Mouse (Mus musculus) G1E (cell line): ENCODE data around the gene Tbck.

Experiments
- CTCF ChIP-seq: IDR thresholded peaks from 2 replicates; pipeline ENCODE4 v1.5.1; 2012; ENCODE audit warnings: low read depth, low read length, inconsistent platforms, mixed read lengths
- GATA1 ChIP-seq: IDR thresholded peaks from 2 replicates; pipeline ENCODE4 v1.6.1; 2012; ENCODE audit warnings: borderline replicate concordance, low read length, inconsistent platforms, mixed read lengths
- GATA2 ChIP-seq: IDR thresholded peaks from 2 replicates; pipeline ENCODE4 v1.6.1; 2012; ENCODE audit warnings: low read depth, low read length, inconsistent platforms, borderline replicate concordance
- POLR2AphosphoS5 ChIP-seq: IDR thresholded peaks from 2 replicates; pipeline ENCODE4 v1.6.1; 2012; ENCODE audit warnings: low read depth, low read length, inconsistent platforms; ENCODE audit not compliant: insufficient replicate concordance
- TAL1 ChIP-seq: conservative IDR thresholded peaks from 2 replicates; pipeline ENCODE4 v1.6.1; 2012; ENCODE audit warnings: low read depth, low read length, inconsistent platforms, mixed read lengths

DNA sequence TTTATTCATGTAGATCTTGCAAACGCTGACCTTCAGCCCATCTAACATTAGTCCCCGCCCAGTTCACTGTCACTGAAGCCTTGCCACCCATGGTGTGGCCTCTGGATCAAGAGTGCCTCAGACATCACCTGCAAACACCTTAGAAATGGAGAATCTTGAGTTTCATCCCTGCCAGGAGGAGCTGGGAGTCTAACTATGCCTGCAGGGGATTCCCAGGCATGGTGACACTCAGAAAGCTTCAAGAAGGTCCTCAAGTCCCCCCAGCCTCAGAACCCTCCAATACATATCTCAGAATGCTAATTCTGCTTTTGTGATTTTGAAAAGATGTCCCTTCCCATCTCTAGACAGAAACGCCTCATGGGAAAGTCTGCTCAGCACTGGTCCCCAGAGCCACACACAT lies 196.4 kb downstream of the Tbck start:
- TF ChIP-seq TAL1 (no peak), GATA1 (no peak), CTCF (no peak), POLR2AphosphoS5 (no peak), GATA2 (no peak)
